Mouse (Mus musculus) MEL (cell line): ENCODE measurements around the gene Naaa. TPM values are rescaled to one million over a fixed set of nuclear protein-coding genes. Genes with fewer than 3 reads are reported as not detected.

Experiments
- DNase-seq: peaks from one replicate; pipeline ENCODE4 v3.0.0; 2011; ENCODE audit warnings: low read depth, low spot score
- H3K27ac ChIP-seq: 2 replicates; pipeline ENCODE4 v1.5.1; 2012; ENCODE audit warnings: low read depth, mild to moderate bottlenecking, control low read depth, low read length, moderate library complexity; ENCODE audit not compliant: control insufficient read depth
- H3K27me3 ChIP-seq, 2 experiments: fragments of 150-350 bp in 1 of 2; sonication (generic) in 1 of 2; 2 replicates each; pipeline ENCODE4 v1.6.1; 2012; ENCODE audit warnings: low read length in 2 of 2, mild to moderate bottlenecking in 2 of 2, improper control_type of control experiment in 1 of 2, moderate library complexity in 1 of 2; ENCODE audit not compliant: insufficient read depth in 2 of 2, control insufficient read depth in 1 of 2
- H3K36me3 ChIP-seq, 2 experiments: 2 replicates each; pipeline ENCODE4 v1.6.1; 2012 to 2014; ENCODE audit warnings: low read length in 2 of 2, improper control_type of control experiment in 1 of 2, inconsistent platforms in 1 of 2, mild to moderate bottlenecking in 1 of 2; ENCODE audit not compliant: insufficient read depth in 2 of 2, control insufficient read depth in 1 of 2
- H3K4me1 ChIP-seq, 2 experiments: fragments of 150-350 bp in 1 of 2; sonication (generic) in 1 of 2; 2 replicates each; pipeline ENCODE4 v1.6.1; 2012; ENCODE audit warnings: low read length in 2 of 2, improper control_type of control experiment in 1 of 2, mild to moderate bottlenecking in 1 of 2; ENCODE audit not compliant: insufficient read depth in 2 of 2, control insufficient read depth in 1 of 2
- H3K4me3 ChIP-seq, 2 experiments: fragments of 150-350 bp in 1 of 2; sonication (generic) in 1 of 2; 2 replicates each; pipeline ENCODE4 v1.5.1; 2012; ENCODE audit warnings: low read depth in 2 of 2, low read length in 2 of 2, mild to moderate bottlenecking in 2 of 2, moderate library complexity in 2 of 2, control low read depth in 1 of 2, improper control_type of control experiment in 1 of 2; ENCODE audit not compliant: control insufficient read depth in 1 of 2, insufficient read depth in 1 of 2
- H3K79me2 ChIP-seq: 2 replicates; pipeline ENCODE4 v1.6.1; 2012; ENCODE audit warnings: mild to moderate bottlenecking, low read length, moderate library complexity; ENCODE audit not compliant: control insufficient read depth, poor library complexity, insufficient read depth
- H3K9ac ChIP-seq: 2 replicates; pipeline ENCODE4 v1.6.1; 2012; ENCODE audit warnings: low read depth, mild to moderate bottlenecking, control low read depth, low read length, moderate library complexity; ENCODE audit not compliant: control insufficient read depth, poor library complexity, severe bottlenecking
- H3K9me3 ChIP-seq: fragments of 150-350 bp; sonication (generic); replicated peaks from 2 replicates; pipeline ENCODE4 v1.6.1; 2012; ENCODE audit warnings: mild to moderate bottlenecking, low read length, improper control_type of control experiment, moderate library complexity; ENCODE audit not compliant: insufficient read depth
- BHLHE40 ChIP-seq: IDR thresholded peaks from 2 replicates; pipeline ENCODE4 v1.6.1; 2012; ENCODE audit warnings: low read depth, mild to moderate bottlenecking, inconsistent platforms, low read length, improper control_type of control experiment, borderline replicate concordance
- CHD1 ChIP-seq: IDR thresholded peaks from 2 replicates; pipeline ENCODE4 v1.6.1; 2012; ENCODE audit warnings: low read depth, mild to moderate bottlenecking, inconsistent platforms, low read length, improper control_type of control experiment
- E2F4 ChIP-seq: IDR thresholded peaks from 2 replicates; pipeline ENCODE4 v1.6.1; 2011; ENCODE audit warnings: low read depth, low read length, improper control_type of control experiment, borderline replicate concordance
- ELF1 ChIP-seq: IDR thresholded peaks from 2 replicates; pipeline ENCODE4 v1.6.1; 2014; ENCODE audit warnings: low read depth, mild to moderate bottlenecking, inconsistent platforms, low read length, improper control_type of control experiment, moderate library complexity
- EP300 ChIP-seq, 2 experiments: IDR thresholded peaks; 2 replicates each; pipeline ENCODE4 v1.6.1; 2011; ENCODE audit warnings: improper control_type of control experiment in 2 of 2, low read length in 2 of 2, low read depth in 1 of 2, mild to moderate bottlenecking in 1 of 2
- HCFC1 ChIP-seq: IDR thresholded peaks from 2 replicates; pipeline ENCODE4 v1.6.1; 2012; ENCODE audit warnings: low read depth, mild to moderate bottlenecking, inconsistent platforms, low read length, improper control_type of control experiment, moderate library complexity
- JUND ChIP-seq: IDR thresholded peaks from 2 replicates; pipeline ENCODE4 v1.6.1; 2011; ENCODE audit warnings: low read depth, mild to moderate bottlenecking, improper control_type of control experiment, low read length
- KAT2A ChIP-seq: conservative IDR thresholded peaks from 2 replicates; pipeline ENCODE4 v1.6.1; 2012; ENCODE audit warnings: low read depth, low read length, improper control_type of control experiment, inconsistent platforms
- MAX ChIP-seq: IDR thresholded peaks from 2 replicates; pipeline ENCODE4 v1.6.1; 2011; ENCODE audit warnings: low read length, improper control_type of control experiment
- MEF2A ChIP-seq: IDR thresholded peaks from 2 replicates; pipeline ENCODE4 v1.6.1; 2014; ENCODE audit warnings: low read depth, mild to moderate bottlenecking, inconsistent platforms, low read length, improper control_type of control experiment; ENCODE audit not compliant: poor library complexity, insufficient replicate concordance, severe bottlenecking; ENCODE audit errors: extremely low read depth
- MXI1 ChIP-seq: IDR thresholded peaks from 2 replicates; pipeline ENCODE4 v1.6.1; 2011; ENCODE audit warnings: mild to moderate bottlenecking, low read depth, low read length, improper control_type of control experiment
- MYC ChIP-seq: IDR thresholded peaks from 2 replicates; pipeline ENCODE4 v1.6.1; 2011; ENCODE audit warnings: low read depth, mild to moderate bottlenecking, low read length, improper control_type of control experiment, moderate library complexity
- NELFE ChIP-seq: IDR thresholded peaks from 2 replicates; pipeline ENCODE4 v1.6.1; 2011; ENCODE audit warnings: low read depth, low read length, improper control_type of control experiment
- NRF1 ChIP-seq: IDR thresholded peaks from 2 replicates; pipeline ENCODE4 v1.6.1; 2014; ENCODE audit warnings: low read depth, mild to moderate bottlenecking, inconsistent platforms, low read length, improper control_type of control experiment, moderate library complexity; ENCODE audit not compliant: poor library complexity, insufficient read depth, severe bottlenecking
- RAD21 ChIP-seq: IDR thresholded peaks from 2 replicates; pipeline ENCODE4 v1.6.1; 2011; ENCODE audit warnings: mild to moderate bottlenecking, low read depth, low read length, improper control_type of control experiment
- SIN3A ChIP-seq: IDR thresholded peaks from 2 replicates; pipeline ENCODE4 v1.6.1; 2012; ENCODE audit warnings: low read length, improper control_type of control experiment, inconsistent platforms
- SMC3 ChIP-seq: IDR thresholded peaks from 2 replicates; pipeline ENCODE4 v1.6.1; 2011; ENCODE audit warnings: low read depth, low read length, improper control_type of control experiment
- TBP ChIP-seq: IDR thresholded peaks from 2 replicates; pipeline ENCODE4 v1.8.0; 2011; ENCODE audit warnings: low read depth, low read length, improper control_type of control experiment
- USF2 ChIP-seq, 2 experiments: IDR thresholded peaks; 2 replicates each; pipeline ENCODE4 v1.6.1; 2011 to 2012; ENCODE audit warnings: improper control_type of control experiment in 2 of 2, low read length in 2 of 2, borderline replicate concordance in 1 of 2, inconsistent platforms in 1 of 2, low read depth in 1 of 2, mild to moderate bottlenecking in 1 of 2; ENCODE audit not compliant: insufficient read depth in 1 of 2
- ZKSCAN1 ChIP-seq: IDR thresholded peaks from 2 replicates; pipeline ENCODE4 v1.6.1; 2012; ENCODE audit warnings: low read depth, mild to moderate bottlenecking, inconsistent platforms, low read length, improper control_type of control experiment, moderate library complexity
- ZMIZ1 ChIP-seq: IDR thresholded peaks from 2 replicates; pipeline ENCODE4 v1.6.1; 2012; ENCODE audit warnings: low read depth, mild to moderate bottlenecking, inconsistent platforms, low read length, improper control_type of control experiment, moderate library complexity
- ZNF384 ChIP-seq: IDR thresholded peaks from 2 replicates; pipeline ENCODE4 v1.6.1; 2012; ENCODE audit warnings: low read depth, mild to moderate bottlenecking, inconsistent platforms, low read length, improper control_type of control experiment
- polyA plus RNA-seq, 2 experiments: library from polyadenylated mRNA; stranded (reverse) in 1 of 2; unstranded in 1 of 2; fragments of >175 nt in 1 of 2; fragments of >200 nt in 1 of 2; gene quantifications; 2 replicates each; pipeline versions ENCODE4 v1.2.1 to v1.2.4; 2012; ENCODE audit warnings: low replicate concordance in 2 of 2, low read depth in 1 of 2; ENCODE audit not compliant: insufficient read length in 2 of 2, insufficient read depth in 1 of 2, missing spikeins in 1 of 2
- total RNA-seq: library from RNA; depleted of rRNA; stranded (reverse); fragments of 300-350 nt; gene quantifications from 2 replicates; pipeline ENCODE4 v1.2.3, GENCODE M21; 2012

The Naaa gene
- total and polyA plus RNA-seq, 3 experiments: 2.2 to 6.7 TPM; not detected in 1

DNA sequence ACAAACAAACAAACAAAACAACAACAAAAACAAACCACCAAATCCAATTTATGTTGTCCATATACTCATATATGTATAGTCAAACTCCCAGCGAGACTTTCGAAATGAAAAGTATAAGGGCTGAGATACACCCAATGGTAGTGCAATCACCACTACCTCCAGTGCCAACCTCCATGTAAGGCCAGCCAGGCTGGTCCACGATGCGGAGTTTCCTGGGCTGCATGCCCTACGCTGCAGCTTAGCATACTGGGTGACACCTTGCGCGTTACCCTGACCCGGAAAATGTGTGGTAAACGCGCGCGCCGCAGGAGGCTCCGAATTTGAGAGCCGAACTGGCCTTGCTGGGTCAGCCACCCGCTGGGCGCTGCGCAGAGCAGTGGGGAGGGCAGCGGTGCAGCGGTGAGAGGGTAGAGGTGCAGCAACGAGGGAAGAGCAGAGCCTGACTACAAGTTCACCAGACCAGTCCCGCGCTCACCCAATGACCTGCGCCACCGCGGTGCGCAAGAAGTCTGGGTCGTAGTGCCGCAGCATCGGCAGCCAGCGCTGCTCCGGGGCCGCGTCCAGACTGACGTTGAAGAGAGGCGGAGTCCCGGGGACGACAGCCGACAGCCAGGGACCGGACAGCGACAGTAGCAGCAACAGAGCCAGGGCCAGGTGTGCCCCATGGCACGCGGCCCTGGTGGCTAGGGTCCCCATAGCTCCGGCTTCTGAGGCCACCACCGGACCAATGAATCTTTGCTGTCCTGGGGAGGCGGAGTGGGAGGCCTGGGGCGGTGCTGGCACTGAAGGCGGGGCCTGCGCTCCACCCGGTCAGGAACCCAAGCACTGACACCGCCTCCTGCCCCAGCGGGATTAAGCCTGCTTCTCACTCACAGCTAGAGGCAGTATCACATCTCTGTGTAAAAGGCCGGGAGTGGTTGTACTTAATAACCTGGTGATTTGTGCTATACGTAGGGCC lies at the start of gene Naaa (continued):
- no peak for TF ChIP-seq BHLHE40
- no peak for TF ChIP-seq ELF1
- TF ChIP-seq HCFC1: no peak
- no peak for TF ChIP-seq ZKSCAN1
- TF ChIP-seq, all 39 proteins: peak for 6

- Histone ChIP-seq H3K9me3 (no peaks in the 10 kb centered on the region), H3K27ac (no peak overlapping the region), H3K79me2 (no peaks in the 10 kb centered on the region), H3K27me3 (peaks cover 0 to 7% of the 10 kb centered on the region in 2 experiments; a peak in 3 of 4 replicates), H3K36me3 (peaks cover 0 to 2% of the 10 kb centered on the region in 2 experiments; a peak in 1 of 4 replicates), H3K4me3 (no peak overlapping the region), H3K4me1 (peaks cover 0 to 11% of the 10 kb centered on the region in 2 experiments; a peak in 3 of 4 replicates), H3K9ac (no peak overlapping the region)
- no peak for DNase-seq
- no peak for TF ChIP-seq MAX
- no peak for TF ChIP-seq ZMIZ1
- TF ChIP-seq USF2 (IDR thresholded peaks at IDR 0.05; ENCODE audit: borderline replicate concordance in 1 of 2, insufficient read depth in 1 of 2, low read depth in 1 of 2, low read length in 2 of 2): no peak
- no peak for TF ChIP-seq ELF1
- no peak for TF ChIP-seq E2F4
- no peak for TF ChIP-seq ZKSCAN1
Measured at GRCm38 (mm10) chr5:92327367-92327766, 49.4 kb upstream of the Naaa start.

DNA sequence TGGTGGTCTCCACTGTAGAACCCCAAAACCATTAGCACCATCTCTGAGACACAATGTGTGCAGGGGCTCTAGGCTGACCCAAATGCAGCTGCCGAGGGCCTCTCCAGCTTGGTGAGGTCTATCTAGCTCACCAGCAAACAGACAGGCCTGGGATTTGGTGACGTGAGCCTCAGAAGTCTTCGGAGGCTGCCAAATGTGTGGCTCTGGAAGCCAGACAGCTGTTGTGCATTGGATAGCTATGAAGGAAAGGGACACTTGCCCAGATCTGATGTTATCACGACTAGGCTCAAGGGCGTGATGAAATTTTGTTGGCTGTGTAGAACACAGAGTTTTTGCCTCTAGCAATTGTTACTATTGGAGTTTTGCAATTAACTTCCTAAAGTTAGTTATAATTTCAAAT lies 45.3 kb upstream of the Naaa start:
- peak; percentile 21 for DNase-seq
- Histone ChIP-seq H3K27me3 (peaks cover 1 to 5% of the 10 kb centered on the region in 2 experiments; a peak in 2 of 4 replicates), H3K9me3 (no peaks in the 10 kb centered on the region), H3K27ac (no peak overlapping the region), H3K4me3 (no peak overlapping the region)
- TF ChIP-seq NELFE (no peak), ZNF384 (no peak), BHLHE40 (no peak), CHD1 (no peak), MXI1 (no peak), ELF1 (no peak), KAT2A (no peak), JUND (no peak), MEF2A (no peak), SMC3 (no peak), RAD21 (no peak), MYC (no peak), EP300 (IDR thresholded peaks at IDR 0.05; ENCODE audit: low read depth in 1 of 2, low read length in 2 of 2) (no peak), TBP (no peak), SIN3A (no peak), NRF1 (no peak)
- TF ChIP-seq, all 39 proteins: peak for 0
- Histone ChIP-seq H3K36me3 (no peaks in the 10 kb centered on the region), H3K4me1 (peaks cover 0 to 4% of the 10 kb centered on the region in 2 experiments; a peak in 1 of 4 replicates), H3K9ac (no peak overlapping the region), H3K79me2 (no peaks in the 10 kb centered on the region)
